Mouse (Mus musculus): ENCODE measurements around the gene Rragc. TPM values are rescaled to one million over a fixed set of nuclear protein-coding genes. Genes with fewer than 3 reads are reported as not detected.
"Not testable (repeated sequence)": the region's sequence is repeated elsewhere in the genome, so short reads cannot be mapped to it uniquely, and the experiment has no call there.

The Rragc gene
- polyA plus RNA-seq, 1 experiment from 2014 or later = 56.6 TPM

GRCm38 (mm10) chr4:123921055-123921565 is 3.9 kb downstream of the Rragc start:
- H3K9me3 ChIP-seq = no peaks in the 10 kb centered on the region
- H3K36me3 ChIP-seq (replicated peaks) = peaks cover 41% of the 10 kb centered on the region
- H3K4me2 ChIP-seq = no peak overlapping the region
- H3K27me3 ChIP-seq = no peaks in the 10 kb centered on the region
- H3K4me1 ChIP-seq = peaks cover 19% of the 10 kb centered on the region
- ATAC-seq (ENCODE audit: low FRiP score) = no peak
- WGBS = 88% methylated on average over 4 of the region's 4 CpGs
- H3K27ac ChIP-seq = no peak overlapping the region
- no peak overlapping the region for H3K9ac ChIP-seq
- H3K4me3 ChIP-seq (replicated peaks) = no peak overlapping the region

- Histone ChIP-seq H3K9me3 (no peaks in the 10 kb centered on the region), H3K4me3 (replicated peaks) (no peak overlapping the region), H3K27ac (no peak overlapping the region), H3K9ac (no peak overlapping the region), H3K36me3 (replicated peaks) (peaks cover 84% of the 10 kb centered on the region), H3K27me3 (no peaks in the 10 kb centered on the region), H3K4me1 (no peaks in the 10 kb centered on the region), H3K4me2 (no peak overlapping the region)
- ATAC-seq (ENCODE audit: low FRiP score) = no peak
Measured at GRCm38 (mm10) chr4:123927961-123928360, 10.7 kb downstream of the Rragc start.

- H3K36me3 ChIP-seq (replicated peaks) = peaks cover 85% of the 10 kb centered on the region
- no peak overlapping the region for H3K4me3 ChIP-seq (replicated peaks)
- H3K4me1 ChIP-seq = no peaks in the 10 kb centered on the region
- H3K4me2 ChIP-seq = no peak overlapping the region
- 97% methylated on average over 4 of the region's 4 CpGs for WGBS
- H3K27me3 ChIP-seq = no peaks in the 10 kb centered on the region
- no peak overlapping the region for H3K27ac ChIP-seq
- no peaks in the 10 kb centered on the region for H3K9me3 ChIP-seq
- ATAC-seq (ENCODE audit: low FRiP score) = no peak
- H3K9ac ChIP-seq = no peak overlapping the region
Measured at GRCm38 (mm10) chr4:123929994-123930393, 12.7 kb downstream of the Rragc start.

- H3K9me3 ChIP-seq = no peaks in the 10 kb centered on the region
- no peaks in the 10 kb centered on the region for H3K4me1 ChIP-seq
- 94% methylated on average over 4 of the region's 4 CpGs for WGBS
- H3K36me3 ChIP-seq (replicated peaks) = peaks cover 71% of the 10 kb centered on the region
- H3K4me2 ChIP-seq = no peak overlapping the region
- no peak for ATAC-seq (ENCODE audit: low FRiP score)
- H3K27me3 ChIP-seq = no peaks in the 10 kb centered on the region
- H3K9ac ChIP-seq = no peak overlapping the region
- H3K27ac ChIP-seq = no peak overlapping the region
- H3K4me3 ChIP-seq (replicated peaks) = no peak overlapping the region
Measured at GRCm38 (mm10) chr4:123934306-123934705, 17.1 kb downstream of the Rragc start.

GRCm38 (mm10) chr4:123936059-123936458 is 18.8 kb downstream of the Rragc start:
- Histone ChIP-seq H3K36me3 (replicated peaks) (peaks cover 54% of the 10 kb centered on the region), H3K27me3 (no peaks in the 10 kb centered on the region), H3K4me1 (no peaks in the 10 kb centered on the region), H3K4me3 (replicated peaks) (no peak overlapping the region), H3K27ac (no peak overlapping the region), H3K9me3 (no peaks in the 10 kb centered on the region), H3K4me2 (no peak overlapping the region), H3K9ac (no peak overlapping the region)
- no peak for ATAC-seq (ENCODE audit: low FRiP score)
- 91% methylated on average over 7 of the region's 7 CpGs for WGBS

- 7% methylated on average over 4 of the region's 4 CpGs for WGBS
Measured at GRCm38 (mm10) chr4:123939838-123940237, 22.6 kb downstream of the Rragc start.

GRCm38 (mm10) chr4:123940878-123941277 is 23.6 kb downstream of the Rragc start:
- WGBS = 87% methylated on average over 7 of the region's 7 CpGs
- H3K36me3 ChIP-seq (replicated peaks) = peaks cover 14% of the 10 kb centered on the region
- H3K27me3 ChIP-seq; H3K4me2 ChIP-seq; H3K4me1 ChIP-seq; H3K27ac ChIP-seq; ATAC-seq (ENCODE audit: low FRiP score); H3K9me3 ChIP-seq; H3K4me3 ChIP-seq (replicated peaks); H3K9ac ChIP-seq: not testable (repeated sequence)

More at GRCm38 (mm10) chr4:123939838-123940237, 22.6 kb downstream of the Rragc start:
- Histone ChIP-seq H3K9me3 (no peaks in the 10 kb centered on the region), H3K4me3 (replicated peaks) (no peak overlapping the region), H3K36me3 (replicated peaks) (peaks cover 24% of the 10 kb centered on the region), H3K27ac (no peak overlapping the region), H3K4me2 (no peak overlapping the region), H3K4me1 (no peaks in the 10 kb centered on the region), H3K27me3 (0 out of 2 replicates have a peak, but pooled peaks cover 7% of the 10 kb centered on the region), H3K9ac (no peak overlapping the region)
- ATAC-seq (ENCODE audit: low FRiP score) = no peak

GRCm38 (mm10) chr4:123946701-123947100 is 29.5 kb downstream of the Rragc start:
- ATAC-seq (ENCODE audit: low FRiP score) = no peak
- WGBS = 73% methylated on average over 4 of the region's 4 CpGs
- no peak overlapping the region for H3K27ac ChIP-seq
- H3K4me3 ChIP-seq (replicated peaks) = no peak overlapping the region
- no peaks in the 10 kb centered on the region for H3K4me1 ChIP-seq
- H3K9me3 ChIP-seq = no peaks in the 10 kb centered on the region
- peaks cover 22% of the 10 kb centered on the region for H3K27me3 ChIP-seq
- H3K36me3 ChIP-seq (replicated peaks) = no peaks in the 10 kb centered on the region
- H3K9ac ChIP-seq = no peak overlapping the region
- H3K4me2 ChIP-seq = no peak overlapping the region

- peaks cover 21% of the 10 kb centered on the region for H3K27me3 ChIP-seq
- H3K4me1 ChIP-seq = no peaks in the 10 kb centered on the region
- no peaks in the 10 kb centered on the region for H3K9me3 ChIP-seq
- H3K27ac ChIP-seq = no peak overlapping the region
- WGBS = 69% methylated on average over 5 of the region's 5 CpGs
- no peak for ATAC-seq (ENCODE audit: low FRiP score)
- H3K4me3 ChIP-seq (replicated peaks) = no peak overlapping the region
- H3K4me2 ChIP-seq = no peak overlapping the region
- no peaks in the 10 kb centered on the region for H3K36me3 ChIP-seq (replicated peaks)
- no peak overlapping the region for H3K9ac ChIP-seq
Measured at GRCm38 (mm10) chr4:123947149-123947548, 29.9 kb downstream of the Rragc start.

GRCm38 (mm10) chr4:123948901-123949300 is 31.7 kb downstream of the Rragc start:
- no peak for ATAC-seq (ENCODE audit: low FRiP score)
- Histone ChIP-seq H3K27ac (no peak overlapping the region), H3K9me3 (no peaks in the 10 kb centered on the region), H3K4me2 (no peak overlapping the region), H3K9ac (no peak overlapping the region), H3K4me3 (replicated peaks) (no peak overlapping the region), H3K27me3 (peaks cover 21% of the 10 kb centered on the region), H3K36me3 (replicated peaks) (no peaks in the 10 kb centered on the region), H3K4me1 (no peaks in the 10 kb centered on the region)
- WGBS = 66% methylated on average over 6 of the region's 6 CpGs

- Histone ChIP-seq H3K9ac (no peak overlapping the region), H3K4me1 (no peaks in the 10 kb centered on the region), H3K27me3 (peaks cover 24% of the 10 kb centered on the region), H3K27ac (no peak overlapping the region), H3K9me3 (no peaks in the 10 kb centered on the region), H3K4me2 (no peak overlapping the region), H3K4me3 (replicated peaks) (no peak overlapping the region), H3K36me3 (replicated peaks) (no peaks in the 10 kb centered on the region)
- ATAC-seq (ENCODE audit: low FRiP score) = no peak
- WGBS = 73% methylated on average over 10 of the region's 10 CpGs
Measured at GRCm38 (mm10) chr4:123949649-123950048, 32.4 kb downstream of the Rragc start.

- no peak overlapping the region for H3K9ac ChIP-seq
- no peak overlapping the region for H3K27ac ChIP-seq
- no peaks in the 10 kb centered on the region for H3K36me3 ChIP-seq (replicated peaks)
- H3K9me3 ChIP-seq = no peaks in the 10 kb centered on the region
- WGBS = 57% methylated on average over 8 of the region's 8 CpGs
- H3K4me1 ChIP-seq = peaks cover 7% of the 10 kb centered on the region; the same call in 1 of the 2 replicates
- no peak for ATAC-seq (ENCODE audit: low FRiP score)
- H3K27me3 ChIP-seq = peaks cover 37% of the 10 kb centered on the region
- no peak overlapping the region for H3K4me3 ChIP-seq (replicated peaks)
- no peak overlapping the region for H3K4me2 ChIP-seq
Measured at GRCm38 (mm10) chr4:123952059-123952458, 34.8 kb downstream of the Rragc start.

GRCm38 (mm10) chr4:123956703-123957491 is 39.7 kb downstream of the Rragc start:
- WGBS = 5% methylated on average over 31 of the region's 31 CpGs
- peak overlapping the region; percentile 3; the same call in 1 of the 2 replicates for H3K9ac ChIP-seq
- 0 out of 2 replicates have a peak overlapping the region, but pooled peaks have one; percentile 13 for H3K4me3 ChIP-seq (replicated peaks)
- peak overlapping the region; percentile 46 for H3K4me2 ChIP-seq
- peaks cover 9% of the 10 kb centered on the region; the same call in 1 of the 2 replicates for H3K4me1 ChIP-seq
- H3K27me3 ChIP-seq = peaks cover 41% of the 10 kb centered on the region
- peak; percentile 88 for ATAC-seq (ENCODE audit: low FRiP score)
- H3K9me3 ChIP-seq = no peaks in the 10 kb centered on the region
- no peaks in the 10 kb centered on the region for H3K36me3 ChIP-seq (replicated peaks)
- no peak overlapping the region for H3K27ac ChIP-seq

All from forebrain, embryonic 12.5 days (tissue).